Mouse (Mus musculus) layer of hippocampus, postnatal 36 days (tissue): Measurements from ENCODE around the gene Atp10a. TPM values are rescaled to one million over a fixed set of nuclear protein-coding genes. Genes with fewer than 3 reads are reported as not detected.
A peak's percentile ranks its signal among the peaks of the same experiment; 100 is the strongest.

Experiments used
- DNase-seq, 2 experiments: peaks; one replicate each; pipeline ENCODE4 v3.0.0; 2022
- total RNA-seq, 2 experiments: library from RNA; stranded (reverse); gene quantifications; 2 replicates each; pipeline ENCODE4 v1.2.3; 2021

The Atp10a gene
- total RNA-seq, 2 experiments from 2014 or later = 6.8 to 7.9 TPM

GRCm38 (mm10) chr7:58690069-58690923 is 34.3 kb downstream of the Atp10a start:
- DNase-seq = peak in 1 of 2 experiments; percentile 6

- no peak for DNase-seq
Observed at GRCm38 (mm10) chr7:58690997-58691596, 35.1 kb downstream of the Atp10a start.

- DNase-seq = no peak
Observed at GRCm38 (mm10) chr7:58692704-58693103, 36.7 kb downstream of the Atp10a start.

- no peak for DNase-seq
Observed at GRCm38 (mm10) chr7:58693342-58693741, 37.4 kb downstream of the Atp10a start.

- no peak for DNase-seq
Observed at GRCm38 (mm10) chr7:58695661-58696060, 39.7 kb downstream of the Atp10a start.

GRCm38 (mm10) chr7:58697092-58697491 is 41.1 kb downstream of the Atp10a start:
- DNase-seq = no peak

GRCm38 (mm10) chr7:58698738-58699442 is 42.9 kb downstream of the Atp10a start:
- DNase-seq = no peak

- DNase-seq = no peak
Observed at GRCm38 (mm10) chr7:58701311-58701710, 45.3 kb downstream of the Atp10a start.

- DNase-seq = no peak
Observed at GRCm38 (mm10) chr7:58705158-58705557, 49.2 kb downstream of the Atp10a start.

GRCm38 (mm10) chr7:58709306-58709705 is 53.3 kb downstream of the Atp10a start:
- no peak for DNase-seq

GRCm38 (mm10) chr7:58710312-58710711 is 54.3 kb downstream of the Atp10a start:
- DNase-seq = no peak

- DNase-seq = no peak
Observed at GRCm38 (mm10) chr7:58711811-58712210, 55.8 kb downstream of the Atp10a start.

GRCm38 (mm10) chr7:58715576-58716144 is 59.7 kb downstream of the Atp10a start:
- no peak for DNase-seq

- DNase-seq = no peak
Observed at GRCm38 (mm10) chr7:58716626-58717025, 60.7 kb downstream of the Atp10a start.

- DNase-seq = no peak
Observed at GRCm38 (mm10) chr7:58718556-58718955, 62.6 kb downstream of the Atp10a start.

GRCm38 (mm10) chr7:58719218-58719938 is 63.4 kb downstream of the Atp10a start:
- DNase-seq = no peak

- DNase-seq = no peak
Observed at GRCm38 (mm10) chr7:58722250-58722649, 66.3 kb downstream of the Atp10a start.

GRCm38 (mm10) chr7:58730201-58730600 is 74.2 kb downstream of the Atp10a start:
- DNase-seq = peak; percentile 59 to 69

- DNase-seq = no peak
Observed at GRCm38 (mm10) chr7:58730831-58731230, 74.9 kb downstream of the Atp10a start.

- no peak for DNase-seq
Observed at GRCm38 (mm10) chr7:58732406-58732805, 76.4 kb downstream of the Atp10a start.

GRCm38 (mm10) chr7:58733490-58733901 is 77.5 kb downstream of the Atp10a start:
- DNase-seq = no peak
